Mouse (Mus musculus) spleen, adult 2 months (tissue): Measurements from ENCODE around the gene Ifnar1.

Experiments used
- CTCF ChIP-seq: fragments of 200-500 bp; IDR thresholded peaks from 2 replicates; pipeline ENCODE4 v1.5.1; 2011; ENCODE audit warnings: mild to moderate bottlenecking, inconsistent platforms; ENCODE audit not compliant: insufficient read depth, insufficient read length, insufficient replicate concordance; ENCODE audit errors: extremely low read depth
- POLR2A ChIP-seq: fragments of 200-500 bp; IDR thresholded peaks from 2 replicates; pipeline ENCODE4 v1.6.1; 2011; ENCODE audit warnings: low read depth, low read length, inconsistent platforms

DNA sequence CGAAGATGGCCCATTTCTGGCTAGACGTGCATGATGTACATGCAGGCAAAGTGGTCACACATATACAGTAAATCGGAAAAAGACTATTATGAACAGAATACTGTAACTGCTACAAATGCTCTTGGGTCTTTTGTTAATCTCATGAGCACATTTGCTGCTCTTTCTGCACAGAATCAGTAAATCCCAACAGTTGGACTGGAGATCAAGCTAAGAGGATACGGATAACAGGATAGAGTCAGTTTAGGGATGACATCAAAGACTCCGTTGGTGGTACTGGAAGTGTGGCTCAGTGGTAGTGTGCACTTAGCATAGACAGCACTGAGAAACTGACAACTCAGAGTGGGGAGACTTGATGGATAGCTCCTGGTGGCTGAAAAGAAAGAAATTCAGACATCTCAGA lies 803 bp downstream of the Ifnar1 start:
- no peak for TF ChIP-seq POLR2A
- no peak for TF ChIP-seq CTCF
